Mouse (Mus musculus): Measurements from ENCODE around the gene Xpo5.
A peak's percentile ranks its signal among the peaks of the same experiment; 100 is the strongest.

Xpo5 gene

GRCm38 (mm10) chr17:46206676-46207075 is 4.1 kb downstream of the Xpo5 start:
- no peak for DNase-seq

- DNase-seq, result no peak
These were observed 8.0 kb downstream of the Xpo5 start for GRCm38 (mm10) chr17:46210550-46210949.

GRCm38 (mm10) chr17:46221601-46222000 is 19.0 kb downstream of the Xpo5 start:
- DNase-seq, result no peak

GRCm38 (mm10) chr17:46227576-46227975 is 25.0 kb downstream of the Xpo5 start:
- no peak for DNase-seq

GRCm38 (mm10) chr17:46236067-46236466 is 33.5 kb downstream of the Xpo5 start:
- DNase-seq, result no peak

- DNase-seq, result no peak
These were observed 34.5 kb downstream of the Xpo5 start for GRCm38 (mm10) chr17:46237079-46237478.

GRCm38 (mm10) chr17:46237480-46237879 is 34.9 kb downstream of the Xpo5 start:
- DNase-seq, result no peak

GRCm38 (mm10) chr17:46239516-46240114 is 37.0 kb downstream of the Xpo5 start:
- no peak for DNase-seq

GRCm38 (mm10) chr17:46241471-46241870 is 38.9 kb downstream of the Xpo5 start:
- DNase-seq, result no peak

GRCm38 (mm10) chr17:46242274-46242673 is 39.7 kb downstream of the Xpo5 start:
- DNase-seq, result no peak

- no peak for DNase-seq
These were observed 40.4 kb downstream of the Xpo5 start for GRCm38 (mm10) chr17:46242993-46243392.

- DNase-seq, result no peak
These were observed 41.0 kb downstream of the Xpo5 start for GRCm38 (mm10) chr17:46243624-46244023.

GRCm38 (mm10) chr17:46244579-46244978 is 42.0 kb downstream of the Xpo5 start:
- DNase-seq, result no peak

GRCm38 (mm10) chr17:46247512-46248188 is 45.1 kb downstream of the Xpo5 start, which contains the start of the genes Polr1c and Yipf3:
TSS of gene Polr1c (minus strand) at chr17:46248054.
TSS of gene Yipf3 (plus strand) at chr17:46248080.
- peak; percentile 95 for DNase-seq

GRCm38 (mm10) chr17:46248189-46248522 is 45.6 kb downstream of the Xpo5 start:
- DNase-seq, result no peak

- peak; percentile 24 to 27 for DNase-seq
These were observed 48.6 kb downstream of the Xpo5 start for GRCm38 (mm10) chr17:46251174-46251573.

GRCm38 (mm10) chr17:46252571-46253451 is 50.2 kb downstream of the Xpo5 start:
- peak; percentile 50 to 66 for DNase-seq

GRCm38 (mm10) chr17:46253452-46254084 is 51.0 kb downstream of the Xpo5 start, which contains the start of gene Lrrc73:
TSS of gene Lrrc73 (plus strand) at chr17:46253531.
- peak; percentile 94 to 96 for DNase-seq

GRCm38 (mm10) chr17:46254106-46254505 is 51.5 kb downstream of the Xpo5 start:
- DNase-seq, result peak; percentile 29 to 41

- peak in 1 of 2 experiments; percentile 23 for DNase-seq
These were observed 52.6 kb downstream of the Xpo5 start for GRCm38 (mm10) chr17:46255147-46255546.

GRCm38 (mm10) chr17:46258279-46259053 is 55.9 kb downstream of the Xpo5 start:
- DNase-seq, result no peak

- DNase-seq, result no peak
These were observed 57.1 kb downstream of the Xpo5 start for GRCm38 (mm10) chr17:46259675-46260074.

Data from B cell, adult 2 months (primary cell).